ENCODE assay signal across 13 mouse cellular contexts in genomic region chr8:65349396-65349795, GRCm38 (mm10).
A peak's percentile ranks its signal among the peaks of the same experiment; 100 is the strongest.
DNase-seq lines count a peak whose midpoint lies in the region; ATAC-seq lines count a peak whose summit lies in the region.
"Had no signal": no experiment of that assay in that cellular context is flagged by ENCODE, and none has a peak within 500 bp of the region (broad histone marks: within the 10 kb centered on the region; RNA-seq: fewer than 3 reads in every experiment).

No protein-coding gene starts in this region.

- H3K27me3 ChIP-seq in midbrain, embryonic 15.5 days (replicated peaks), result no peaks in the 10 kb centered on the region
- no peaks in the 10 kb centered on the region for H3K27me3 ChIP-seq in midbrain, embryonic 11.5 days (ENCODE audit: control insufficient read depth, insufficient read depth, low read length)
- H3K27me3 ChIP-seq: liver, embryonic 13.5 days had no signal

- no peaks in the 10 kb centered on the region for H3K36me3 ChIP-seq in midbrain, embryonic 15.5 days (replicated peaks)
- H3K36me3 ChIP-seq in midbrain, embryonic 11.5 days (ENCODE audit: control insufficient read depth, insufficient read depth, low read length), result no peaks in the 10 kb centered on the region
- H3K36me3 ChIP-seq: liver, embryonic 13.5 days had no signal

- H3K4me1 ChIP-seq in midbrain, embryonic 15.5 days, result no peaks in the 10 kb centered on the region
- H3K4me1 ChIP-seq in midbrain, embryonic 11.5 days (ENCODE audit: control insufficient read depth, insufficient read depth, low read length), result no peaks in the 10 kb centered on the region
- H3K4me1 ChIP-seq: liver, embryonic 13.5 days had no signal

- DNase-seq in midbrain, embryonic 11.5 days (ENCODE audit: low spot score, missing footprints), result no peak
- peak; percentile 4 to 12 for DNase-seq in frontal cortex, postnatal 36 days (ENCODE audit: low spot score in 2 of 2)
- DNase-seq in layer of hippocampus, postnatal 14 days (ENCODE audit: low spot score in 2 of 2), result peak; percentile 37 to 69
- DNase-seq in right cerebral cortex, postnatal 4 days, result peak; percentile 39
- DNase-seq in kidney, postnatal 25 days, result no peak
- no peak for DNase-seq in heart, postnatal 25 days (ENCODE audit: low spot score)
- DNase-seq: cerebellum, adult 2 months; heart, adult 2 months; heart, postnatal 4 days; kidney, adult 8-10 months; liver, embryonic 13.5 days had no signal

- no peak overlapping the region for H3K9ac ChIP-seq in midbrain, embryonic 15.5 days
- H3K9ac ChIP-seq in midbrain, embryonic 11.5 days (ENCODE audit: low read length), result no peak overlapping the region
- H3K9ac ChIP-seq: liver, embryonic 13.5 days had no signal

- H3K9me3 ChIP-seq in midbrain, embryonic 15.5 days, result no peaks in the 10 kb centered on the region
- H3K9me3 ChIP-seq in midbrain, embryonic 11.5 days (ENCODE audit: control insufficient read depth, low read length), result no peaks in the 10 kb centered on the region
- H3K9me3 ChIP-seq: liver, embryonic 13.5 days had no signal

- intact Hi-C loops in heart, postnatal 25 days (cut with DNase I), result no loop called here

- 36% methylated on average over 2 of the region's 2 CpGs for WGBS in midbrain, embryonic 15.5 days
- WGBS in midbrain, embryonic 11.5 days, result 60% methylated on average over 2 of the region's 2 CpGs

- H3K27ac ChIP-seq in midbrain, embryonic 15.5 days, result no peak overlapping the region
- H3K27ac ChIP-seq in midbrain, embryonic 11.5 days (ENCODE audit: low read depth, low read length), result no peak overlapping the region
- H3K27ac ChIP-seq: heart, adult 2 months; liver, embryonic 13.5 days; macrophage had no signal

- H3K4me3 ChIP-seq in midbrain, embryonic 15.5 days, result no peak overlapping the region
- H3K4me3 ChIP-seq in midbrain, embryonic 11.5 days (ENCODE audit: low read depth, low read length), result no peak overlapping the region
- H3K4me3 ChIP-seq: heart, adult 2 months; liver, embryonic 13.5 days had no signal

- H3K4me2 ChIP-seq in midbrain, embryonic 15.5 days, result no peak overlapping the region
- no peak overlapping the region for H3K4me2 ChIP-seq in midbrain, embryonic 11.5 days
- H3K4me2 ChIP-seq: liver, embryonic 13.5 days had no signal

- peak; percentile 82 for ATAC-seq in midbrain, embryonic 15.5 days (replicated peaks)
- no peak for ATAC-seq in midbrain, embryonic 11.5 days (ENCODE audit: low FRiP score)

Comparison
In these comparisons a context has a peak if more than half of its experiments do, and no peak if none do; other contexts are left out.
1. DNase-seq: peak in frontal cortex, postnatal 36 days (2 of 2), layer of hippocampus, postnatal 14 days (2 of 2) and right cerebral cortex, postnatal 4 days (single experiment); none in midbrain, embryonic 11.5 days (single experiment), kidney, postnatal 25 days (0 of 2) and heart, postnatal 25 days (single experiment).